Mouse (Mus musculus) olfactory bulb, adult 2 months (tissue): ENCODE data around the gene Tent4a. TPM values are rescaled to one million over a fixed set of nuclear protein-coding genes. Genes with fewer than 3 reads are reported as not detected.
A peak's percentile ranks its signal among the peaks of the same experiment; 100 is the strongest.

Experiments
- H3K27ac ChIP-seq: fragments of 200-500 bp; 2 replicates; pipeline ENCODE4 v1.5.1; 2012; ENCODE audit warnings: low read depth, low read length; ENCODE audit not compliant: insufficient read depth
- H3K4me1 ChIP-seq: fragments of 200-500 bp; 2 replicates; pipeline ENCODE4 v1.6.1; 2012; ENCODE audit warnings: low read length; ENCODE audit not compliant: control insufficient read depth, insufficient read depth
- H3K4me3 ChIP-seq: fragments of 200-500 bp; 2 replicates; pipeline ENCODE4 v1.5.1; 2012; ENCODE audit warnings: mild to moderate bottlenecking, low read depth, low read length, moderate library complexity; ENCODE audit not compliant: insufficient read depth
- CTCF ChIP-seq: fragments of 200-500 bp; IDR thresholded peaks from 2 replicates; pipeline ENCODE4 v1.5.1; 2012; ENCODE audit warnings: low read depth, mild to moderate bottlenecking, low read length, moderate library complexity; ENCODE audit not compliant: insufficient read depth
- POLR2A ChIP-seq: fragments of 200-500 bp; IDR thresholded peaks from 2 replicates; pipeline ENCODE4 v1.6.1; 2012; ENCODE audit warnings: mild to moderate bottlenecking, low read depth, low read length, moderate library complexity; ENCODE audit not compliant: insufficient read depth
- WGBS: fragments of 180-500 bp; shearing (Covaris S2); methylation state at CpG from one replicate; pipeline ENCODE4 v1.1.7; 2018; 5-methylcytosine and 5-hydroxymethylcytosine counted together
- polyA plus RNA-seq: library from polyadenylated mRNA; stranded (reverse); fragments of >200 nt; gene quantifications from 2 replicates; pipeline ENCODE4 v1.2.4, GENCODE M21; 2012; ENCODE audit warnings: low replicate concordance; ENCODE audit not compliant: missing spikeins, insufficient read depth, insufficient read length

The Tent4a gene
- polyA plus RNA-seq, 1 experiment = not detected

DNA sequence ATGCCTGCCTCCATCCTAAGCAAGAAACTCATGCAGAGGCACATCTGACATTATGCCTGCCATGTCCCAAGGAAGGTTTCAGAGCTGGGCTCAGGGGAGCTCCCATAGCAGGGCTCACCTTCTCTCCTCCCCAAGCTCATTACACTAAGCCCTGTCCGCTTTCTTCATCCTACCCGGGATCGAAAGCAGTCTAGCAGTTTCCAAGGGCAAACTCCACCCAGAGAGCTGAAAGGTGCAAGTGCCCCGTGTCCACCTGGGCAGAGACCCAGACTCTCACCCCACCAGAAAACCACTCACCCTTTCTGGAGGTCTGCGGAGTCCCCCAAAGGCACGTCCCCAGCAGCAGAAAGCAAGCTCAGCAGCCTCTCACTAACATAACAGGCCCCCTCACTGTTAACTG is 3.5 kb downstream of the Tent4a start:
- peak overlapping the region; percentile 31 for H3K4me3 ChIP-seq
- peaks cover 45% of the 10 kb centered on the region for H3K4me1 ChIP-seq
- WGBS = 69% methylated on average over 6 of the region's 6 CpGs

DNA sequence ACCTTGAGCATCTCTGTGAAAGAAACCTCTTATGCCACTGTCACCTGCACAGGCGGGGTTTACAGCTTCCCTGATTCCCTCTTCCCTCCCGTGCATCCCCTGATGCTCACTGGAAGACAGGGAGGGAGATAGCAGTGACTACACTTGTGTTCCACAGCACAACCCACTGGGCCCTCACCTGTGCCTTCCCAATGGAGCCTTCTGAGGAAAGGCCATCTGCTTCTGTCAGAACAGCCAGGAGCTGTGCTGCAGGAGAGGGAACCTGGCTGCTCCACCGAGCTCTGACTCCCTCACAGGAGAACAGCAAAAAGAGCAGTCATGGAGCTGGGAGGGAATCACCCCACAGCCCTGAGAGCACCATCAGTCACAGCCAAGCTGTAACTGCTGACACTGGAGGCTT is 4.3 kb downstream of the Tent4a start:
- Histone ChIP-seq H3K27ac (no peak overlapping the region), H3K4me3 (no peak overlapping the region), H3K4me1 (peaks cover 50% of the 10 kb centered on the region)
- TF ChIP-seq CTCF = no peak
- TF ChIP-seq POLR2A = no peak
- 62% methylated on average over 3 of the region's 3 CpGs for WGBS

More for the DNA sequence above, 3.5 kb downstream of the Tent4a start:
- H3K27ac ChIP-seq = no peak overlapping the region
- TF ChIP-seq CTCF = no peak
- TF ChIP-seq POLR2A = no peak

GRCm38 (mm10) chr13:69528531-69528930 is 5.9 kb downstream of the Tent4a start:
- WGBS = 76% methylated on average over 7 of the region's 7 CpGs
- Histone ChIP-seq H3K27ac (no peak overlapping the region), H3K4me1 (peaks cover 61% of the 10 kb centered on the region)

DNA sequence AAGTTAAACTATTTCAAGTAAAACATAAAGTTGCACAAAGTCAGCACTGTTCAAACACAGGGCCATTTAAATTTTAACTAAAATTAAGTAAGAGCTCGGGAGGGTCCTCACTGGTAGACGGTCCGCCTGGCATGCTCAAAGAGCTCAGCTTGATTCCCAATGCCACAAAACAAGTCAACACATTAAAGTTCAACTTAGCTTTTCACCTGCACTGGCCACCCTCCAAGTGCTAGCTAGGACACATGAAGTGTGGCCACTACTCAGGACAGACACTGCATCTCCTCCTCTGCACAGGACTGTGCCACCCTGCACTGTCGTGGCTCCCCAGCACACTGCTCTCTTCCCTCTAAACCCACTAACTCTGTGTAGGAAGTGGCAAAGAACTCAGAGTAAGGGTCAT is 8.6 kb downstream of the Tent4a start:
- TF ChIP-seq CTCF = no peak
- TF ChIP-seq POLR2A = no peak
- WGBS = 59% methylated on average over 4 of the region's 4 CpGs
- H3K4me1 ChIP-seq = peaks cover 63% of the 10 kb centered on the region
- no peak overlapping the region for H3K27ac ChIP-seq
- no peak overlapping the region for H3K4me3 ChIP-seq

More at GRCm38 (mm10) chr13:69528531-69528930, 5.9 kb downstream of the Tent4a start:
- TF ChIP-seq CTCF (no peak), POLR2A (no peak)
- H3K4me3 ChIP-seq = no peak overlapping the region

- peaks cover 49% of the 10 kb centered on the region for H3K4me1 ChIP-seq
Measured at GRCm38 (mm10) chr13:69524158-69524530, 10.3 kb downstream of the Tent4a start.

GRCm38 (mm10) chr13:69523444-69524157 is 10.8 kb downstream of the Tent4a start:
- TF ChIP-seq POLR2A = no peak
- no peak for TF ChIP-seq CTCF
- peaks cover 47% of the 10 kb centered on the region for H3K4me1 ChIP-seq
- H3K4me3 ChIP-seq = no peak overlapping the region
- 43% methylated on average over 14 of the region's 14 CpGs for WGBS
- no peak overlapping the region for H3K27ac ChIP-seq

More at GRCm38 (mm10) chr13:69524158-69524530, 10.3 kb downstream of the Tent4a start:
- TF ChIP-seq POLR2A (no peak), CTCF (no peak)
- H3K4me3 ChIP-seq = no peak overlapping the region
- no peak overlapping the region for H3K27ac ChIP-seq
- 35% methylated on average over 2 of the region's 2 CpGs for WGBS

GRCm38 (mm10) chr13:69522161-69522791 is 12.1 kb downstream of the Tent4a start:
- Histone ChIP-seq H3K4me3 (no peak overlapping the region), H3K4me1 (peaks cover 42% of the 10 kb centered on the region), H3K27ac (no peak overlapping the region)
- WGBS = 97% methylated on average over 1 of the region's 1 CpGs
- TF ChIP-seq POLR2A (no peak), CTCF (no peak)

DNA sequence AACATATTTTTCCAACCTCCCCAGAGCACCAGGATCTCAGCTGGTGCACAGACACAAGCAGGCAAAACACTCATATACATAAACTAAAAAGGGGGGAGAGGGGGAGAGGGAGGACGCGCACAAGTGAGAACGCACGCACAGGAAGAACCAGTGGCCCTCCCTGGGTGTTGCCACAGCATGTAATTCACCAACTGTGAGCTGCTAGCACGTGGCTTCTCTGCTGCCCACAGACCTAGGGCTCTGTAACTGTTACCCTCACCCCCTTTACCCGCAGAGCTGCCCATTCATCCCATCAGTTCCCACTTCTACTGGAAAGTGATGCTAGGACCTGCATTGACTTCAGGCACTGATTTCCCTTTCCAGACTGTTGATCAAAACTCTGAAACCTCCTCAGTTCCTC is 15.3 kb downstream of the Tent4a start:
- Histone ChIP-seq H3K27ac (no peak overlapping the region), H3K4me3 (no peak overlapping the region), H3K4me1 (peaks cover 25% of the 10 kb centered on the region)
- TF ChIP-seq CTCF = no peak
- WGBS = 68% methylated on average over 6 of the region's 6 CpGs

GRCm38 (mm10) chr13:69517445-69517844 is 17.0 kb downstream of the Tent4a start:
- no peak for TF ChIP-seq POLR2A
- TF ChIP-seq CTCF = no peak
- WGBS = 74% methylated on average over 6 of the region's 6 CpGs
- no peak overlapping the region for H3K27ac ChIP-seq
- no peak overlapping the region for H3K4me3 ChIP-seq
- peaks cover 14% of the 10 kb centered on the region for H3K4me1 ChIP-seq
